Mouse (Mus musculus): ENCODE data around the gene Zfp385b.

The Zfp385b gene

GRCm38 (mm10) chr2:77526803-77527202 lies 292.6 kb downstream of the Zfp385b start:
- DNase-seq (ENCODE audit: inconsistent age in 2 of 2, low spot score in 1 of 2): no peak

- DNase-seq (ENCODE audit: inconsistent age in 2 of 2, low spot score in 1 of 2): no peak
Observed at GRCm38 (mm10) chr2:77526301-77526700, 293.1 kb downstream of the Zfp385b start.

GRCm38 (mm10) chr2:77522223-77522622 lies 297.2 kb downstream of the Zfp385b start:
- DNase-seq (ENCODE audit: inconsistent age in 2 of 2, low spot score in 1 of 2): no peak

- peak in 1 of 2 experiments; percentile 44 for DNase-seq (ENCODE audit: inconsistent age in 2 of 2, low spot score in 1 of 2)
Observed at GRCm38 (mm10) chr2:77519341-77519740, 300.1 kb downstream of the Zfp385b start.

GRCm38 (mm10) chr2:77518693-77519092 lies 300.7 kb downstream of the Zfp385b start:
- peak in 1 of 2 experiments; percentile 31 for DNase-seq (ENCODE audit: inconsistent age in 2 of 2, low spot score in 1 of 2)

GRCm38 (mm10) chr2:77516606-77517005 lies 302.8 kb downstream of the Zfp385b start:
- no peak for DNase-seq (ENCODE audit: inconsistent age in 2 of 2, low spot score in 1 of 2)

GRCm38 (mm10) chr2:77515654-77516053 lies 303.8 kb downstream of the Zfp385b start:
- no peak for DNase-seq (ENCODE audit: inconsistent age in 2 of 2, low spot score in 1 of 2)

- DNase-seq (ENCODE audit: inconsistent age in 2 of 2, low spot score in 1 of 2): no peak
Observed at GRCm38 (mm10) chr2:77515011-77515410, 304.4 kb downstream of the Zfp385b start.

GRCm38 (mm10) chr2:77514476-77514875 lies 305.0 kb downstream of the Zfp385b start:
- DNase-seq (ENCODE audit: inconsistent age in 2 of 2, low spot score in 1 of 2): no peak

GRCm38 (mm10) chr2:77508731-77509130 lies 310.7 kb downstream of the Zfp385b start:
- DNase-seq (ENCODE audit: inconsistent age in 2 of 2, low spot score in 1 of 2): no peak

GRCm38 (mm10) chr2:77506308-77506707 lies 313.1 kb downstream of the Zfp385b start:
- DNase-seq (ENCODE audit: inconsistent age in 2 of 2, low spot score in 1 of 2): no peak

GRCm38 (mm10) chr2:77505614-77506013 lies 313.8 kb downstream of the Zfp385b start:
- DNase-seq (ENCODE audit: inconsistent age in 2 of 2, low spot score in 1 of 2): no peak

- no peak for DNase-seq (ENCODE audit: inconsistent age in 2 of 2, low spot score in 1 of 2)
Observed at GRCm38 (mm10) chr2:77503674-77504351, 315.6 kb downstream of the Zfp385b start.

- DNase-seq (ENCODE audit: inconsistent age in 2 of 2, low spot score in 1 of 2): no peak
Observed at GRCm38 (mm10) chr2:77503217-77503616, 316.2 kb downstream of the Zfp385b start.

- DNase-seq (ENCODE audit: inconsistent age in 2 of 2, low spot score in 1 of 2): no peak
Observed at GRCm38 (mm10) chr2:77502458-77502857, 317.0 kb downstream of the Zfp385b start.

- DNase-seq (ENCODE audit: inconsistent age in 2 of 2, low spot score in 1 of 2): no peak
Observed at GRCm38 (mm10) chr2:77500480-77500879, 319.0 kb downstream of the Zfp385b start.

GRCm38 (mm10) chr2:77498379-77498778 lies 321.1 kb downstream of the Zfp385b start:
- no peak for DNase-seq (ENCODE audit: inconsistent age in 2 of 2, low spot score in 1 of 2)

- DNase-seq (ENCODE audit: inconsistent age in 2 of 2, low spot score in 1 of 2): no peak
Observed at GRCm38 (mm10) chr2:77497942-77498341, 321.5 kb downstream of the Zfp385b start.

GRCm38 (mm10) chr2:77496071-77496470 lies 323.4 kb downstream of the Zfp385b start:
- DNase-seq (ENCODE audit: inconsistent age in 2 of 2, low spot score in 1 of 2): peak in 1 of 2 experiments; percentile 55

- DNase-seq (ENCODE audit: inconsistent age in 2 of 2, low spot score in 1 of 2): no peak
Observed at GRCm38 (mm10) chr2:77495344-77495743, 324.1 kb downstream of the Zfp385b start.

- DNase-seq (ENCODE audit: inconsistent age in 2 of 2, low spot score in 1 of 2): no peak
Observed at GRCm38 (mm10) chr2:77493695-77494094, 325.7 kb downstream of the Zfp385b start.

- DNase-seq (ENCODE audit: inconsistent age in 2 of 2, low spot score in 1 of 2): no peak
Observed at GRCm38 (mm10) chr2:77487151-77487550, 332.3 kb downstream of the Zfp385b start.

- DNase-seq (ENCODE audit: inconsistent age in 2 of 2, low spot score in 1 of 2): no peak
Observed at GRCm38 (mm10) chr2:77481274-77481673, 338.2 kb downstream of the Zfp385b start.
